23 mouse cellular contexts compared by ENCODE assay signal in genomic region chr19:44918171-44918570, GRCm38 (mm10). TPM values are rescaled to one million over a fixed set of nuclear protein-coding genes. Genes with fewer than 3 reads are reported as not detected.
DNase-seq lines count a peak whose midpoint lies in the region; ATAC-seq and TF ChIP-seq lines count a peak whose summit lies in the region.
"Had no signal": no experiment of that assay in that cellular context is flagged by ENCODE, and none has a peak within 500 bp of the region (broad histone marks: within the 10 kb centered on the region; RNA-seq: fewer than 3 reads in every experiment).

No protein-coding gene starts in this region.

- WGBS in embryonic facial prominence, embryonic 14.5 days, result 67% methylated on average over 6 of the region's 6 CpGs
- 85% methylated on average over 6 of the region's 6 CpGs for WGBS in embryonic facial prominence, embryonic 10.5 days
- 85% methylated on average over 6 of the region's 6 CpGs for WGBS in heart, embryonic 10.5 days

- H3ac ChIP-seq in myocyte (ENCODE audit: control insufficient read depth, insufficient read length), result no peak overlapping the region

- no peak overlapping the region for H3K27ac ChIP-seq in embryonic facial prominence, embryonic 14.5 days (replicated peaks; ENCODE audit: low read depth, low read length)
- no peak overlapping the region for H3K27ac ChIP-seq in embryonic facial prominence, embryonic 10.5 days (replicated peaks)
- H3K27ac ChIP-seq in heart, embryonic 10.5 days, result no peak overlapping the region
- H3K27ac ChIP-seq: embryonic facial prominence, embryonic 13.5 days; forebrain, embryonic 13.5 days; forebrain, embryonic 15.5 days had no signal

- DNase-seq in embryonic facial prominence, embryonic 14.5 days (ENCODE audit: low spot score), result peak; percentile 67
- no peak for DNase-seq in embryonic facial prominence, embryonic 10.5 days (ENCODE audit: low spot score)
- DNase-seq in heart, embryonic 10.5 days (ENCODE audit: low spot score), result peak; percentile 13
- no peak for DNase-seq in heart, postnatal 10 days
- DNase-seq: adrenal gland, adult 8-10 months; adrenal gland, postnatal 14 days; adrenal gland, postnatal 36 days; B cell, adult 2 months; cerebellum, adult 11-12 months; cerebellum, adult 2 months; cerebellum, adult 9-10 months; cerebellum, postnatal 10 days; cerebellum, postnatal 25 days; forebrain, postnatal 0 days had no signal

- peaks cover 10% of the 10 kb centered on the region for H3K79me2 ChIP-seq in myocyte (ENCODE audit: control insufficient read depth, insufficient read depth)

- no peak overlapping the region for H3K9ac ChIP-seq in embryonic facial prominence, embryonic 14.5 days (ENCODE audit: low read depth, low read length)
- H3K9ac ChIP-seq: embryonic facial prominence, embryonic 13.5 days; forebrain, embryonic 13.5 days; forebrain, embryonic 15.5 days; forebrain, postnatal 0 days had no signal

- no peaks in the 10 kb centered on the region for H3K4me1 ChIP-seq in embryonic facial prominence, embryonic 14.5 days (ENCODE audit: control insufficient read depth, insufficient read depth, low read length)
- peaks cover 23% of the 10 kb centered on the region for H3K4me1 ChIP-seq in embryonic facial prominence, embryonic 10.5 days
- H3K4me1 ChIP-seq in heart, embryonic 10.5 days, result peaks cover 22% of the 10 kb centered on the region
- H3K4me1 ChIP-seq: forebrain, embryonic 13.5 days; forebrain, embryonic 15.5 days had no signal

- no peaks in the 10 kb centered on the region for H3K9me3 ChIP-seq in embryonic facial prominence, embryonic 14.5 days (ENCODE audit: control insufficient read depth, low read length)
- H3K9me3 ChIP-seq in embryonic facial prominence, embryonic 10.5 days, result no peaks in the 10 kb centered on the region
- H3K9me3 ChIP-seq in heart, embryonic 10.5 days, result no peaks in the 10 kb centered on the region
- H3K9me3 ChIP-seq: embryonic facial prominence, embryonic 13.5 days; forebrain, embryonic 13.5 days; forebrain, embryonic 15.5 days; G1E had no signal

- H3K36me3 ChIP-seq in embryonic facial prominence, embryonic 14.5 days (ENCODE audit: control insufficient read depth, insufficient read depth, low read length), result no peaks in the 10 kb centered on the region
- no peaks in the 10 kb centered on the region for H3K36me3 ChIP-seq in embryonic facial prominence, embryonic 10.5 days (replicated peaks)
- H3K36me3 ChIP-seq in heart, embryonic 10.5 days, result no peaks in the 10 kb centered on the region
- H3K36me3 ChIP-seq in myocyte (ENCODE audit: control insufficient read depth, insufficient read depth), result no peaks in the 10 kb centered on the region
- H3K36me3 ChIP-seq: embryonic facial prominence, embryonic 13.5 days; forebrain, embryonic 15.5 days; G1E had no signal

- no peak overlapping the region for H3K4me3 ChIP-seq in embryonic facial prominence, embryonic 14.5 days (ENCODE audit: low read depth, low read length)
- no peak overlapping the region for H3K4me3 ChIP-seq in embryonic facial prominence, embryonic 10.5 days
- H3K4me3 ChIP-seq in heart, embryonic 10.5 days, result no peak overlapping the region
- H3K4me3 ChIP-seq in myocyte, result no peak overlapping the region
- H3K4me3 ChIP-seq: embryonic facial prominence, embryonic 13.5 days; forebrain, embryonic 13.5 days; forebrain, embryonic 15.5 days had no signal

- H3K4me2 ChIP-seq in embryonic facial prominence, embryonic 14.5 days (ENCODE audit: low read depth, low read length), result no peak overlapping the region
- H3K4me2 ChIP-seq in myocyte (ENCODE audit: low read depth), result peak overlapping the region; percentile 49
- H3K4me2 ChIP-seq: embryonic facial prominence, embryonic 13.5 days; forebrain, embryonic 13.5 days; forebrain, embryonic 15.5 days had no signal

- intact Hi-C loops in heart, postnatal 10 days (cut with DNase I), result no loop called here

- no peaks in the 10 kb centered on the region for H3K27me3 ChIP-seq in embryonic facial prominence, embryonic 14.5 days (replicated peaks; ENCODE audit: control insufficient read depth, insufficient read depth, low read length)
- H3K27me3 ChIP-seq in embryonic facial prominence, embryonic 10.5 days (replicated peaks; ENCODE audit: low read depth, poor library complexity, severe bottlenecking), result no peaks in the 10 kb centered on the region
- no peaks in the 10 kb centered on the region for H3K27me3 ChIP-seq in heart, embryonic 10.5 days (ENCODE audit: insufficient read depth, poor library complexity, severe bottlenecking)
- no peaks in the 10 kb centered on the region for H3K27me3 ChIP-seq in myocyte (ENCODE audit: control insufficient read depth, insufficient read depth, insufficient read length)
- H3K27me3 ChIP-seq: CH12.LX; embryonic facial prominence, embryonic 13.5 days; forebrain, embryonic 13.5 days; forebrain, embryonic 15.5 days; Patski had no signal

- TF ChIP-seq POLR2A in myocyte (IDR thresholded peaks at IDR 0.05; ENCODE audit: insufficient read length, low read depth), result no peak

- ATAC-seq in embryonic facial prominence, embryonic 14.5 days (ENCODE audit: low read depth), result 0 out of 2 replicates have a peak, but pooled peaks have one; percentile 28
- ATAC-seq: activated CD4-positive, CD25-positive, alpha-beta regulatory T cell, adult 4 months; CD4-positive, CD25-positive, alpha-beta regulatory T cell, adult 4 months; forebrain, embryonic 13.5 days; forebrain, embryonic 15.5 days; forebrain, postnatal 0 days; Patski had no signal

TF ChIP-seq in myocyte, 11 proteins besides CTCF, POLR2A, EP300 and RAD21:
- TF ChIP-seq SRF (IDR thresholded peaks at IDR 0.05; ENCODE audit: control insufficient read depth, insufficient read length, low read depth) (no peak), POLR2AphosphoS2 (IDR thresholded peaks at IDR 0.05; ENCODE audit: insufficient read length, low read depth) (no peak), MYOD1 (IDR thresholded peaks at IDR 0.05; ENCODE audit: control insufficient read depth in 1 of 3, insufficient read length in 2 of 3, low read depth in 2 of 3) (peak in 1 of 3 experiments; percentile 40), USF1 (IDR thresholded peaks at IDR 0.05; ENCODE audit: low read depth) (no peak), TCF3 (IDR thresholded peaks at IDR 0.05; ENCODE audit: insufficient read length, low read depth) (no peak), MYOG (IDR thresholded peaks at IDR 0.05; ENCODE audit: control insufficient read depth in 1 of 3, insufficient read depth in 1 of 3, insufficient read length in 2 of 3, low read depth in 2 of 3) (no peak), REST (IDR thresholded peaks at IDR 0.05; ENCODE audit: insufficient read depth, insufficient read length) (no peak)

RNA-seq across cellular contexts. Expression of gene Slf2, which starts 12.8 kb away (rescaled TPM):
- 38.4 and 41.8 TPM in 2 replicates for polyA plus RNA-seq in embryonic facial prominence, embryonic 14.5 days (2014; fragmentation: Nextera tagmentation; extraction: Ambion mirVana)
- polyA plus RNA-seq in embryonic facial prominence, embryonic 10.5 days (2016; fragmentation: Nextera tagmentation; extraction: Ambion mirVana), result 56.3 and 57.8 TPM in 2 replicates
- 56.6 and 60.6 TPM in 2 replicates for polyA plus RNA-seq in heart, embryonic 10.5 days (2016; fragmentation: Nextera tagmentation; extraction: Ambion mirVana)
- 10 to 100 TPM; 27.5 to 37.0 TPM for total RNA-seq in heart, postnatal 10 days (2021)
- 6.6 TPM for polyA plus RNA-seq in myocyte (2012; fragmentation: generic; extraction: Trizol)

Comparison
In these comparisons a context has a peak if more than half of its experiments do, and no peak if none do; other contexts are left out.
1. DNase-seq: peak in embryonic facial prominence, embryonic 14.5 days (single experiment) and heart, embryonic 10.5 days (single experiment); none in embryonic facial prominence, embryonic 10.5 days (single experiment) and heart, postnatal 10 days (0 of 2).